Mouse (Mus musculus) kidney, adult 2 months (tissue): Measurements from ENCODE around the gene March2.

Experiments
- CTCF ChIP-seq: fragments of 200-500 bp; conservative IDR thresholded peaks from 2 replicates; pipeline ENCODE4 v1.5.1; 2011; ENCODE audit warnings: low read depth, mild to moderate bottlenecking, control low read depth, low read length, moderate library complexity, mixed read lengths; ENCODE audit not compliant: insufficient read depth, insufficient read length
- POLR2A ChIP-seq: fragments of 200-500 bp; IDR thresholded peaks from one replicate; pipeline ENCODE4 v1.6.1; 2011; ENCODE audit warnings: low read depth, low read length, control low read depth

- TF ChIP-seq CTCF (no peak), POLR2A (no peak)
Measured at GRCm38 (mm10) chr17:33644068-33644467, 74.4 kb downstream of the March2 start.
